Mouse (Mus musculus) kidney, adult 9 months (tissue): ENCODE measurements around the gene Galr3.
"Not testable (repeated sequence)": the region's sequence is repeated elsewhere in the genome, so short reads cannot be mapped to it uniquely, and the experiment has no call there.

ENCODE experiments used
- DNase-seq: peaks from one replicate; pipeline ENCODE4 v3.0.0; 2022

Galr3 gene

GRCm38 (mm10) chr15:79041585-79041984 is at the start of gene Galr3:
Galr3 (plus strand) TSS chr15:79041885.
- DNase-seq = no peak

- DNase-seq = no peak
Observed at GRCm38 (mm10) chr15:78992235-78992634, 49.5 kb upstream of the Galr3 start.

GRCm38 (mm10) chr15:78992925-78993324 is 48.8 kb upstream of the Galr3 start:
- no peak for DNase-seq

GRCm38 (mm10) chr15:78995916-78996315 is 45.8 kb upstream of the Galr3 start:
- DNase-seq = no peak

- no peak for DNase-seq
Observed at GRCm38 (mm10) chr15:78996663-78997062, 45.0 kb upstream of the Galr3 start.

- no peak for DNase-seq
Observed at GRCm38 (mm10) chr15:78998348-78998747, 43.3 kb upstream of the Galr3 start.

- DNase-seq = no peak
Observed at GRCm38 (mm10) chr15:78999586-78999985, 42.1 kb upstream of the Galr3 start.

GRCm38 (mm10) chr15:79000357-79000791 is 41.3 kb upstream of the Galr3 start:
- no peak for DNase-seq

- no peak for DNase-seq
Observed at GRCm38 (mm10) chr15:79001559-79001958, 40.1 kb upstream of the Galr3 start.

- DNase-seq = peak; percentile 76
Observed at GRCm38 (mm10) chr15:79002036-79002435, 39.6 kb upstream of the Galr3 start.

- DNase-seq = no peak
Observed at GRCm38 (mm10) chr15:79003079-79003478, 38.6 kb upstream of the Galr3 start.

- no peak for DNase-seq
Observed at GRCm38 (mm10) chr15:79005581-79005980, 36.1 kb upstream of the Galr3 start.

GRCm38 (mm10) chr15:79006638-79007037 is 35.0 kb upstream of the Galr3 start:
- DNase-seq = no peak

GRCm38 (mm10) chr15:79007059-79007458 is 34.6 kb upstream of the Galr3 start:
- no peak for DNase-seq

- not testable (repeated sequence) for DNase-seq
Observed at GRCm38 (mm10) chr15:79007836-79008235, 33.8 kb upstream of the Galr3 start.

GRCm38 (mm10) chr15:79009734-79010133 is 32.0 kb upstream of the Galr3 start:
- no peak for DNase-seq

GRCm38 (mm10) chr15:79011550-79011949 is 30.1 kb upstream of the Galr3 start:
- DNase-seq = no peak

- no peak for DNase-seq
Observed at GRCm38 (mm10) chr15:79013382-79013781, 28.3 kb upstream of the Galr3 start.

GRCm38 (mm10) chr15:79018191-79018590 is 23.5 kb upstream of the Galr3 start:
- no peak for DNase-seq

- DNase-seq = no peak
Observed at GRCm38 (mm10) chr15:79018886-79019285, 22.8 kb upstream of the Galr3 start.

GRCm38 (mm10) chr15:79022671-79023230 is 18.9 kb upstream of the Galr3 start:
- DNase-seq = no peak

GRCm38 (mm10) chr15:79023366-79023765 is 18.3 kb upstream of the Galr3 start:
- peak; percentile 59 for DNase-seq

GRCm38 (mm10) chr15:79025687-79026308 is 15.9 kb upstream of the Galr3 start:
- peak; percentile 46 for DNase-seq

GRCm38 (mm10) chr15:79026511-79027290 is 15.0 kb upstream of the Galr3 start:
- peak; percentile 79 for DNase-seq
